Mouse (Mus musculus) neural tube, embryonic 12.5 days (tissue): ENCODE data around the gene Mvk. TPM values are rescaled to one million over a fixed set of nuclear protein-coding genes. Genes with fewer than 3 reads are reported as not detected.

Experiments used
- ATAC-seq: fragments of 200-750 bp; cut with Nextera tagmentation; 2 replicates; pipeline ENCODE4 v1.8.0; 2017; ENCODE audit warnings: low read depth, mild to moderate bottlenecking, moderate TSS enrichment, moderate library complexity; ENCODE audit not compliant: low FRiP score
- H3K27ac ChIP-seq: fragments of 300-500 bp; sonication (generic); 2 replicates; pipeline ENCODE4 v1.5.1; 2016
- H3K27me3 ChIP-seq: fragments of 300-500 bp; sonication (generic); replicated peaks from 2 replicates; pipeline ENCODE4 v1.6.1; 2016; ENCODE audit warnings: mild to moderate bottlenecking
- H3K36me3 ChIP-seq: fragments of 300-500 bp; sonication (generic); 2 replicates; pipeline ENCODE4 v1.6.1; 2016; ENCODE audit warnings: mild to moderate bottlenecking
- H3K4me1 ChIP-seq: fragments of 300-500 bp; sonication (generic); 2 replicates; pipeline ENCODE4 v1.6.1; 2016
- H3K4me2 ChIP-seq: fragments of 300-500 bp; sonication (generic); replicated peaks from 2 replicates; pipeline ENCODE4 v1.6.1; 2016; ENCODE audit warnings: mild to moderate bottlenecking
- H3K4me3 ChIP-seq: fragments of 300-500 bp; sonication (generic); 2 replicates; pipeline ENCODE4 v1.5.1; 2016
- H3K9ac ChIP-seq: fragments of 300-500 bp; sonication (generic); 2 replicates; pipeline ENCODE4 v1.6.1; 2016; ENCODE audit warnings: mild to moderate bottlenecking
- H3K9me3 ChIP-seq: fragments of 300-500 bp; sonication (generic); 2 replicates; pipeline ENCODE4 v1.6.1; 2016; ENCODE audit warnings: mild to moderate bottlenecking
- WGBS: fragments of 180-500 bp; shearing (Covaris S2); methylation state at CpG from one replicate; pipeline ENCODE4 v1.1.7; 2016; 5-methylcytosine and 5-hydroxymethylcytosine counted together
- polyA plus RNA-seq: library from polyadenylated mRNA; unstranded; fragments of >200 nt; fragmentation: Nextera tagmentation; extraction: Ambion mirVana; gene quantifications from 2 replicates; pipeline ENCODE4 v1.2.1, GENCODE M21; 2016

Mvk gene
- polyA plus RNA-seq, 1 experiment from 2014 or later, result 58.2 TPM

DNA sequence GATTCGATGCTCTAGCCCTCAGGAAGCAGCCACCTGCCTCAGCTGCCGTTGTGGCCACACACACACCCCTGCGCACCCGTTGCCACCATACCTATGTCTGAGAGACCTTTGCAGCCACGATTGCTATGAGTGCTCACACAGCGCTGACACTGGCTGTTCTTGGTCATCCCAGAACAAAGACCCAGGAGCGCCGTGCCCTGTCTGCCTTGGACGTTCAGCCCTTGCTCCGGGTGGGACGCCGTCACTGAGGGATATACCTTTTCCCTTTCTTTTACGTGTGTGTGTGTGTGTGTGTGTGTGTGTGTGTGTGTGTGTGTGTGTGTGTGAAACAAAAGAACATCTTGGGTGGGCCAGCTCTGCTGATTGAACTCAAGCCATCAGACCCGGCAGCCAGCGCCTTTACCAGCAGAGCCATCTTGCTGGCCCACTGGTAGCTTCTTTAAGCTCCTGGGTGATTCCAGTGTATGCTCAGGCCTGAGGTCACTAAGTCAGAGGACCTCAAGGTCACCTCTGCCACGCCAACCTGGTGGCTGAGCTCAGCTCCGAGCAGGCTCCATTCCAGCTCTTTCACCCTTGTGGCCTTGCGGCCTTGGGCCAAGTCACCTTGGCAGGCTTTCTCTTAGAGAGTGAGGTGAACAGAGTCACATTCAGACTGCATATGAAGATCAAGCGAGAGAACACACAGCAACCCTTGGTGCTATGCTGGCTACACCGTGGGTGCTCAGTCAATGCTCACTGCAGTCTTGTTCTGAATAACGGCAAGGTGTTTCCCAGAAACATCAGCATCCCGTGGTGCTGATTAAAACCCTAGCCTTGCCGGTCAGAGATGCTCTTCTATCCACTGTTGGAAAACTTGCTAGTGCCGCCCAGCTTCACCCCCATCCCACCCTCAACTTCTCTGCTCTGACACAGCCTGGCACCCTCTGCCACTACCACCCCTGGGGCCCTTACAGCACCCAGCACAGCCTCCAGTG, 18.3 kb downstream of the Mvk start:
- Histone ChIP-seq H3K4me1 (peaks cover 38% of the 10 kb centered on the region), H3K27ac (no peak overlapping the region), H3K4me3 (no peak overlapping the region), H3K9me3 (no peaks in the 10 kb centered on the region), H3K4me2 (no peak overlapping the region), H3K9ac (no peak overlapping the region), H3K36me3 (no peaks in the 10 kb centered on the region), H3K27me3 (no peaks in the 10 kb centered on the region)
- no peak for ATAC-seq
- WGBS, result 81% methylated on average over 24 of the region's 24 CpGs

GRCm38 (mm10) chr5:114464561-114464960, 20.5 kb downstream of the Mvk start:
- H3K4me2 ChIP-seq, result no peak overlapping the region

GRCm38 (mm10) chr5:114465641-114466040, 21.6 kb downstream of the Mvk start:
- WGBS, result 53% methylated on average over 7 of the region's 7 CpGs
- no peaks in the 10 kb centered on the region for H3K27me3 ChIP-seq
- H3K4me2 ChIP-seq, result no peak overlapping the region
- H3K4me1 ChIP-seq, result peaks cover 46% of the 10 kb centered on the region
- H3K36me3 ChIP-seq, result no peaks in the 10 kb centered on the region
- no peak overlapping the region for H3K4me3 ChIP-seq
- no peak overlapping the region for H3K9ac ChIP-seq
- no peak for ATAC-seq
- no peaks in the 10 kb centered on the region for H3K9me3 ChIP-seq
- no peak overlapping the region for H3K27ac ChIP-seq

More at GRCm38 (mm10) chr5:114464561-114464960, 20.5 kb downstream of the Mvk start:
- Histone ChIP-seq H3K4me3 (no peak overlapping the region), H3K9ac (no peak overlapping the region), H3K27me3 (no peaks in the 10 kb centered on the region), H3K27ac (no peak overlapping the region), H3K36me3 (no peaks in the 10 kb centered on the region), H3K9me3 (no peaks in the 10 kb centered on the region), H3K4me1 (peaks cover 46% of the 10 kb centered on the region)
- ATAC-seq, result no peak
- 77% methylated on average over 2 of the region's 2 CpGs for WGBS

- H3K9ac ChIP-seq, result no peak overlapping the region
- peak overlapping the region; percentile 51 for H3K4me2 ChIP-seq
- 0 out of 2 replicates have a peak overlapping the region, but pooled peaks have one; percentile 7 for H3K4me3 ChIP-seq
- H3K9me3 ChIP-seq, result 0 out of 2 replicates have a peak, but pooled peaks cover 5% of the 10 kb centered on the region
- H3K27ac ChIP-seq, result peak overlapping the region; percentile 73; the same call in 1 of the 2 replicates
- H3K36me3 ChIP-seq, result no peaks in the 10 kb centered on the region
- WGBS, result under 1% methylated on average over 11 of the region's 11 CpGs
- ATAC-seq, result peak; percentile 49
- no peaks in the 10 kb centered on the region for H3K27me3 ChIP-seq
- peaks cover 36% of the 10 kb centered on the region for H3K4me1 ChIP-seq
Measured at GRCm38 (mm10) chr5:114467019-114467418, 22.9 kb downstream of the Mvk start.

DNA sequence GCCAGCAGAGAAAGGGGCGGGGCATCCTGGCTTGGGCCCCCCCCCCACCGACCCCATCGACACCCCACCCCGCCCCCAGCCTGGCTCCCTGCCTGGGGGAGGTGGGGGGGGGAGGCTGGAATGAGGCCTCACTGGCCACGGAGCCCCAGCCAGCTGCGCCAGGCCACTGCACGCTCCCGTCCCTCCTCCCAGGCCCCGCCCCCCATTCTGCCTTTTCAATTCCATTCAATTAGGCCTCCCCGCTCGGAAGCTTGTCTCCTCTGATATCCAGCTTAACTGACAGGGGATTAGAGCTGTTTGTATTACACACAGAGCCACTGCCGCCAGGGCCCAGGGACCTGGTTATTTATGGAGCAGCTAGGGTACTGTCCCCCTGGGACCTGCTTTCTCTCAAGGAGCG, 23.4 kb downstream of the Mvk start:
- WGBS, result 0% methylated on average over 12 of the region's 13 CpGs
- Histone ChIP-seq H3K9ac (no peak overlapping the region), H3K4me1 (peaks cover 36% of the 10 kb centered on the region), H3K27me3 (no peaks in the 10 kb centered on the region), H3K36me3 (no peaks in the 10 kb centered on the region), H3K4me3 (0 out of 2 replicates have a peak overlapping the region, but pooled peaks have one; percentile 7), H3K9me3 (0 out of 2 replicates have a peak, but pooled peaks cover 6% of the 10 kb centered on the region), H3K27ac (peak overlapping the region; percentile 73), H3K4me2 (peak overlapping the region; percentile 51)
- peak; percentile 83 for ATAC-seq

DNA sequence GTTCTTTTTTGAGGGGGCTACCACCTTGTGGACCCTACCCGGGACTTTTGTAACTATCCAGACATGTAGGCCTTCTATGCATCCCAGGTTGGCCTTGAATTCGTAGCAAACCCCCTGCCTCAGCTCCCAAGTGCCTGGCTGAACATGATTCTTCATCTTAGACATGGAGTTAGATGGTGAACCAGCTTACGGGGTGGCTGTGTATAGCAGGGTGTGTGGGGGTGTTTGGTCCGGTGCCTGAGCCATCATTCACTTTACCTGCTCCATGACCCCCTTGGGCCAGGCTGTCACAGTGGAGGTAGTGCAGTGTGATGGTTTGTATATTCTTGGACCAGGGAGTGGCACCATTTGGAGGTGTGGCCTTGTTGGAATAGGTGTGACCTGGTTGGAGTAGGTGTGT, 23.9 kb downstream of the Mvk start:
- WGBS, result 54% methylated on average over 4 of the region's 4 CpGs
- no peak overlapping the region for H3K9ac ChIP-seq
- 0 out of 2 replicates have a peak, but pooled peaks cover 6% of the 10 kb centered on the region for H3K9me3 ChIP-seq
- H3K4me2 ChIP-seq, result peak overlapping the region; percentile 51
- peak; percentile 18; the same call in 1 of the 2 replicates for ATAC-seq
- H3K27me3 ChIP-seq, result no peaks in the 10 kb centered on the region
- H3K4me3 ChIP-seq, result no peak overlapping the region
- peaks cover 36% of the 10 kb centered on the region for H3K4me1 ChIP-seq
- H3K36me3 ChIP-seq, result no peaks in the 10 kb centered on the region
- peak overlapping the region; percentile 73 for H3K27ac ChIP-seq

GRCm38 (mm10) chr5:114470359-114470758, 26.3 kb downstream of the Mvk start:
- H3K27ac ChIP-seq, result no peak overlapping the region
- WGBS, result 88% methylated on average over 3 of the region's 3 CpGs
- no peaks in the 10 kb centered on the region for H3K36me3 ChIP-seq
- no peak overlapping the region for H3K9ac ChIP-seq
- H3K9me3 ChIP-seq, result 0 out of 2 replicates have a peak, but pooled peaks cover 6% of the 10 kb centered on the region
- no peak overlapping the region for H3K4me3 ChIP-seq
- H3K27me3 ChIP-seq, result no peaks in the 10 kb centered on the region
- no peak for ATAC-seq
- H3K4me1 ChIP-seq, result peaks cover 36% of the 10 kb centered on the region
- no peak overlapping the region for H3K4me2 ChIP-seq

DNA sequence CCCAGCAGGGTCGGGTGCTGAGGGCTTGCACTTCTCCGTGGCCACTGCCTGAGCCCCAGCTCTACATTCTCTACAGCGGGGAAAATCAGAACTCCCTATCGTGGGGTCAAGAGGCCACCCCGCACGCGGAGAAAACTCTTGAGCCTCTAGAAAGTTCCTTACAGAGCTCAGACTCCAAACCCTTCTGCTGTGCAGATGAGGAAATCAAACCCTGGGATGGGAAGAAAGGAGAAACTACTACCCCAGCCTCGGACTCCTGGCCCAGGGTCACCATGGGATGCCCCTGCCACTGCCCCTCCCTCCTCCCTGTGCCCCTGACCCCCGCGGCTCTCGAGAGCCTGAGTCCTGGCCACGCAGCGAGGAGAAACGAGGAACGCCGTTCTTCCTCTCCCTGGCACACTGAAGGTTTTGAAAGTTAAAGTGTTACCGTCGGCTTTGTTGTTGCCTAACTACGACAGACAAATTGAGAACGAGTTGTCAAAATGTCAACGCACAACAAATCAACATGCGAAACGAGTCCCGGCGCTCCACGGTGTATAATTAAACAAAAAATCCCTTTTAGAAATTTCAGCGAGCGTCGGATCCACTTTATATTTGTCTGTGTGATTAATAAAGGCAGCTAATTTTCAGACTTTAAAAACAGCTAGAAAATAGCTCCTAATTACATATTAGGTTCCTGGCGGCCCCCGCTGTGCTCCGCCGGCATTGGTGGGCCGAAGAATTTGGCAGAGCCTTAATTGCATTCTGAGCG, 30.8 kb downstream of the Mvk start:
- ATAC-seq, result no peak
- Histone ChIP-seq H3K4me2 (peak overlapping the region; percentile 25), H3K27ac (no peak overlapping the region), H3K27me3 (no peaks in the 10 kb centered on the region), H3K36me3 (no peaks in the 10 kb centered on the region), H3K4me3 (no peak overlapping the region), H3K4me1 (peaks cover 9% of the 10 kb centered on the region; the same call in 1 of the 2 replicates), H3K9ac (no peak overlapping the region), H3K9me3 (0 out of 2 replicates have a peak, but pooled peaks cover 6% of the 10 kb centered on the region)
- WGBS, result 38% methylated on average over 35 of the region's 35 CpGs

- no peak for ATAC-seq
- WGBS, result 76% methylated on average over 12 of the region's 12 CpGs
- H3K27ac ChIP-seq, result no peak overlapping the region
- no peaks in the 10 kb centered on the region for H3K27me3 ChIP-seq
- no peak overlapping the region for H3K4me3 ChIP-seq
- H3K4me2 ChIP-seq, result no peak overlapping the region
- H3K9me3 ChIP-seq, result no peaks in the 10 kb centered on the region
- no peaks in the 10 kb centered on the region for H3K36me3 ChIP-seq
- no peak overlapping the region for H3K9ac ChIP-seq
- H3K4me1 ChIP-seq, result peaks cover 20% of the 10 kb centered on the region
Measured at GRCm38 (mm10) chr5:114478267-114478666, 34.2 kb downstream of the Mvk start.

GRCm38 (mm10) chr5:114482587-114483011, 38.5 kb downstream of the Mvk start:
- no peak overlapping the region for H3K27ac ChIP-seq
- no peak overlapping the region for H3K9ac ChIP-seq
- peak overlapping the region; percentile 41 for H3K4me2 ChIP-seq
- ATAC-seq, result peak; percentile 75
- 2% methylated on average over 14 of the region's 14 CpGs for WGBS
- peaks cover 11% of the 10 kb centered on the region for H3K4me1 ChIP-seq
- H3K9me3 ChIP-seq, result no peaks in the 10 kb centered on the region
- no peak overlapping the region for H3K4me3 ChIP-seq
- no peaks in the 10 kb centered on the region for H3K27me3 ChIP-seq
- H3K36me3 ChIP-seq, result no peaks in the 10 kb centered on the region

GRCm38 (mm10) chr5:114485685-114486084, 41.6 kb downstream of the Mvk start:
- Histone ChIP-seq H3K27ac (no peak overlapping the region), H3K36me3 (no peaks in the 10 kb centered on the region), H3K4me1 (peaks cover 11% of the 10 kb centered on the region), H3K4me3 (no peak overlapping the region), H3K4me2 (no peak overlapping the region), H3K9ac (no peak overlapping the region), H3K27me3 (no peaks in the 10 kb centered on the region), H3K9me3 (no peaks in the 10 kb centered on the region)
- 95% methylated on average over 14 of the region's 14 CpGs for WGBS
- no peak for ATAC-seq

- H3K9me3 ChIP-seq, result no peaks in the 10 kb centered on the region
- ATAC-seq, result no peak
- H3K36me3 ChIP-seq, result no peaks in the 10 kb centered on the region
- no peak overlapping the region for H3K27ac ChIP-seq
- 83% methylated on average over 6 of the region's 6 CpGs for WGBS
- no peak overlapping the region for H3K9ac ChIP-seq
- H3K27me3 ChIP-seq, result no peaks in the 10 kb centered on the region
- H3K4me1 ChIP-seq, result no peaks in the 10 kb centered on the region
- H3K4me2 ChIP-seq, result no peak overlapping the region
- no peak overlapping the region for H3K4me3 ChIP-seq
Measured at GRCm38 (mm10) chr5:114489570-114489969, 45.5 kb downstream of the Mvk start.
